Mouse (Mus musculus) spleen, postnatal 10 days (tissue): ENCODE measurements around the gene Lta.

Experiments
- DNase-seq, 2 experiments: peaks; one replicate each; pipeline ENCODE4 v3.0.0; 2021 to 2022; ENCODE audit warnings: low spot score in 2 of 2

Gene Lta

DNA sequence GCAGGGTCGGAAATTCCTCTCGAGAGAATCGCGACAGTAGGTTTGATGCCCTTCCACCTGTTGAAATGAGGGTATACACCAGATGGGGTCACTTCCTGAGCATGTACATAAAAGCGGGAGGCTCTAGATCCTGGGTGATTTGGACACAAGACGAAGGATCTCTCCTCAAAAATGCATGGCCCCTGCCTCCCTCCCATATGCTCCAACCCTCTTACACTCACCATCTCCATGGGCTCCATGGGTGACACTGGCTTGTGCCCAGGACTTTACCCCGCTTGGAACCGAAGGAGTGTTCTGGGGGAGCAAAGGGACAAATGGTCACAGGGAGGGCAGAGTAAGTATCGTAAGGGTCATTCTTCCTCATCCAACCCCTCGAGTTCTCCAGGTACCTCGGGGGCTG lies 43.7 kb downstream of the Lta start:
- DNase-seq, result no peak

GRCm38 (mm10) chr17:35159638-35160037 lies 45.5 kb downstream of the Lta start:
- no peak for DNase-seq

DNA sequence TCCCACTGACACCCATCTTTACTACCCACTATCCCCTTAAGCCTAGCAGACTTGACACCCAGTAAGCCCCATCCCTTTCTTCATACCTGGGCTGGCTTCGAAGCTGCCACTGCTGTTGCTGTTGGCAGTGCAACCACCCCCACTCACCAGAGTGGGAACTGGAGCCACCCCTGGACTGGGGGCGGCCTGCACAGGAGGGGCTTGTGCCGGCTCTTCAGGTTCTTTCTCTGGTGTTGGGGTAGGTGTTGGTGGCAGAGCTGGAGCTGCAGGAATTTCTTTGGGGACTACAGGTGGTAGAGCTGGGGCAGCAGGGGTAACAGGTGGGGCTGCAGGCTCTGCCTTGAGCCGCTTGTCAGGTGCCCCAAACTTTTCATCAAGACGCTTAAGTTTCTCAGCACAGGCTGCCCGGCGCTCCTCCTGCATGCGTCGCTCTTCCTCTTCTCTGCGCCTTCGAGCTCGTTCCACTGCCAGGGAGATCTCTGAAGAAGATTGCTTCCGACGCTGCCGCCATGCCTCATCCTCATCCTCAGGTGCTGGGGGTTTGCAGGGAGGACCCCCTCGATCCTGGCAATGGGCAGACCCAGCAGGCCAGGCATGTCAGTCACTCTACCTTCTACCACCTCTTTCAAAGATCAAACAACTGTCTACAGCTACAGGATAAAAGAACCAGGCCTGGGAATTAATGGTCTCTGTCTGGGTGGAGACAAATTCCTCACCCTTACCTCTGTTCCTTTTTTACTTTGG lies 46.1 kb downstream of the Lta start:
- DNase-seq, result no peak

DNA sequence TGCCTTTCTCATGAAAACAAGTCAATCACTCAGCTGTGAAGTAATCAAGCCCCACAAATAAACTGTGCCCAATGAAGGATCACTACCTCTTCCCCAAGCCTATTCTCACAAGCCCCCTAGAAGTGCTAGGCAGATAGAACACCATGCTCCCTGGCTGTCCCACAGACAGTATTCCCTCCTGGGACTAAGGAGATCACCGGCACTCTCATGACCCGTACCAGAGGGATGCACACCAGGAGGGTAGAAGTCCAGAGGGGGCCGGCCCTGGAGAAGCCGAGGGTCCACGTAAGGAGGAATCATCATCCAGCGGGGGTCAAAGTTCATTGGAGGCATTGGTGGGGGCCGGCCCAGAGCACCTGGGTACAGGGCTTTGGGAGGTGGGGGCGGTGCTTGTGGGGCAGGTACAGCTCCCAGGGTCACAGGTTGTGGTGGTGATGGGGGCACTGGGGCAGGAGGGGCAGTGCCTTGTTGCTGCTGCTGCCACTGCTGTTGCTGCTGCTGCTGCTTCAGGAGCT lies 47.4 kb downstream of the Lta start:
- no peak for DNase-seq

DNA sequence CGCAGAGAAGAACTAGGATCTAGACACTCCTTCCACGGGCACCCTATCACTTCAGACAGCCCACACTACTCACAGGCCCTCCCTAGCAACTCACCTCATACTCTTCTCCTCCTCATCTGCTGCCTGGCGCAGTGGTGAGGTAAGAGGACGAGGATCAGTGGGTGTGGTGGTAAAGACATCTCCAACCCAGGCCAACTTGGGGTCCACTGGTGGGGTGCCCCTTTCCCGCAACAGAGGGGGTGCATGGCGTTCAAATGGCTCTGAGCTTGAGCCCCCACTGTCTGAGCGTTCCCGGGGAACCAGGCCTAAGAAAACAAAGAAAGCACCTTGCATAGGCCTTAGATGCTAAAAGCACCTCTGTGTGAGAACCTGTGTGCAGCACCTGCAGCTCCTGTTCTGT lies 47.9 kb downstream of the Lta start:
- no peak for DNase-seq

GRCm38 (mm10) chr17:35156461-35157200 lies 48.5 kb downstream of the Lta start:
- no peak for DNase-seq

DNA sequence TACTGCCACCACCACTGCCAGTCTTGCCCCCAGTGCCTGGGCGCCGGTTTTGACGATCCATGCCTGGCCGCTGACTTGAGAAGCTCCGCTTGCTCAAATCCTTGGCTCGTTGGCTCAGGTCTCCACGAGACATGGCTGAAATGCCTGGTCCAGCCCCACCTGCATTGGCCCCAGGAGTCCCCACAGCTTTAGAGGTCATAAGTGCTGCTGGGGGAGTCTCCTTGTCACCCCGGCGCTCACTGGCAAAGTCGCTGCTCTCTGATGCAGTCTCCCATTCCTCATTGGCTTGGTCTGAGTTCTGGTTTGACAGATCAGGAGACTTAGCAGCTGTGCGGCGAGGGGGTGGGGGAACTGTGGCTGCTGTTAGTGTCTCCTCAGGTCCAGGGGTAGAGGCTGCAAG lies 49.7 kb downstream of the Lta start:
- DNase-seq, result no peak

DNA sequence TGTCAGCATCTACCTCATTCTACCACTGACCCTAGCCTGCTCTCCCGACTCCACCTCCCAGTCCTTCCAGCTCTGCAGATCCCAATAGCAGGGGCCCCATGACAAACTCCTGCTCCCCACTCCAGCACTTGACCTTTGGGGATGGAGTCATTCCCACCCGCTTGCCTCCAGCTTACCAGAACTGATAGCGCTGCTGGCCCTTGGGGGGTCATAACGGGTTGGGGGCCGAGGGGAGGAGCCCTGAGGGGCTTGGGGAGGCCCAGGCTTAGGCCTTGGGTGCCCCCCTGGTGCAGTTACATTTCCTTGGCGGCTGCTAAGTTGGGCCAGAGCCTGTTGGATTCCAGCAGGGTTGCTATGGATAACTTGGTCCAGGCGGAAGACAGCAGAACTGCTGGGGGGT lies 50.5 kb downstream of the Lta start:
- no peak for DNase-seq

DNA sequence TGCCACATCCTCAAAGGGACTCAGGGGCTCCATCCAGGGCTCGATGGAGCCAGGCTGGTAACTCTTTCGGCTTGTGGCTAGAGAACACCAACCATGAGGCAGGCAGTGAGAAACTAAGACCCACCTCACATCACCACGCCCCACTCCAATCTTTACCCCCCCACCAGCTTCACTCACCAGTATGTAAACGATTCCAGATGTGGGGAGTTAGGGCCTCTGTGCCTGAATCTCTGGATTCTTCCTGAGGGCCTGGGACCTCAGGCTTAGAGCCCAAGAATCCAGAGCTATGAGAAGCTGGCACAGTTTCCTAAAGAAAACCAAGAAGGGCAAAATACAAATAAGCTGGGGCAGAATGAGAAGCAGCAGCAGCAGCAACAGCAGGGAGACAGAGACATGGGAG lies 51.2 kb downstream of the Lta start:
- no peak for DNase-seq
